Mouse (Mus musculus): ENCODE measurements around the gene Smpd2.

- TF ChIP-seq CTCF (IDR thresholded peaks at IDR 0.05; ENCODE audit: extremely low read depth, insufficient read length, insufficient replicate concordance, low read depth, low read length) = no peak
- TF ChIP-seq POLR2A (IDR thresholded peaks at IDR 0.05; ENCODE audit: low read depth, low read length) = no peak
These were observed 4.4 kb downstream of the Smpd2 start for GRCm38 (mm10) chr10:41485778-41486177.
